Mouse (Mus musculus): ENCODE measurements at regions not wholly inside any gene's neighbourhood (a gene's known extent, or its start where the extent isn't known, plus 50 kb on each side); places are given as distances from the start of the nearest gene placed in this dataset.

DNA sequence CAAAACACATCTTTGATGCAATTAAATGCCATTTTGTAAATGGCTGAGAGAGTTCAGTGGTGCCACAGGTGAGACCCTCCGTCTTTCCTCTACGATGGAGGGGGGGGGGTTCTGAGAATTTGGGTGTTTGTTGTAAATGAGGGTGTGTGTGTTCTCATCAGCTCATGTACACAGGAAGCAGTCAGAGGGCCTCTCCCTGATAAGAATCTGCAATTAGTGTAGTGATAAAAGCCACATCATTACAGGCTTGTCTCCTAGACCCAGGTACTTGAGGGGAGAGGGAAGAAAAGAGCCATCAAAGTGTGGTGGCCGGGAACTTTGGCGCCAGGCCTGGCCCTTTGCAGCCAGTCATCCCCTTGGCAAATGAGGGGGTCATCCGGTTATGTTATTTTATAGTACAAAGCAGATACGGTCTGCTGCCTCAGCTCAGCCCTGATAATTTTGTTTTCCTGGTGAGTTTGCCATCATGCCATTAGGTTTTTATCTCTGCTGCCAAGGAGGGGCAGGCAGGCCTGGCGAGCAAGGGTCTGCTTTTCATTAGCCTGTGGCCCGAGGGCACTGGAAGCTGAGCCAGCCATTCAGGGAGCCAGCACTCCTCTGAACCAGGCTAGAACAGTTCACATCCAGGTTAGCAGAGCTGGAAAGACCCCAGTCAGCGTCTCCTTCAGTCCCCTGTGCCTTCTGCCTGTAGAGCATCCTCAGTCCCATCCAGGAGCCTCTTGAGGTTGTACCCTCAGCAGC lies 59.7 kb downstream of the H2al1j start:
- no peak overlapping the region for H3K9ac ChIP-seq (ENCODE audit: low read depth, poor library complexity, severe bottlenecking)
- no peak overlapping the region for H3K4me3 ChIP-seq (ENCODE audit: low read depth, low read length)
- H3K27me3 ChIP-seq (ENCODE audit: control insufficient read depth, insufficient read depth, low read length, poor library complexity, severe bottlenecking): no peaks in the 10 kb centered on the region
- H3K27ac ChIP-seq (ENCODE audit: insufficient read depth, low read length): no peak overlapping the region
- TF ChIP-seq EP300 (IDR thresholded peaks at IDR 0.05; ENCODE audit: insufficient read depth, low read depth, low read length) (no peak), CTCF (IDR thresholded peaks at IDR 0.05; ENCODE audit: low read depth, low read length) (no peak)
- H3K36me3 ChIP-seq (ENCODE audit: control insufficient read depth, insufficient read depth, low read length, poor library complexity, severe bottlenecking): no peaks in the 10 kb centered on the region
- no peaks in the 10 kb centered on the region for H3K9me3 ChIP-seq (replicated peaks; ENCODE audit: control insufficient read depth, insufficient read depth, low read length, poor library complexity, severe bottlenecking)
- H3K4me1 ChIP-seq (ENCODE audit: control insufficient read depth, insufficient read depth, low read length): no peaks in the 10 kb centered on the region

DNA sequence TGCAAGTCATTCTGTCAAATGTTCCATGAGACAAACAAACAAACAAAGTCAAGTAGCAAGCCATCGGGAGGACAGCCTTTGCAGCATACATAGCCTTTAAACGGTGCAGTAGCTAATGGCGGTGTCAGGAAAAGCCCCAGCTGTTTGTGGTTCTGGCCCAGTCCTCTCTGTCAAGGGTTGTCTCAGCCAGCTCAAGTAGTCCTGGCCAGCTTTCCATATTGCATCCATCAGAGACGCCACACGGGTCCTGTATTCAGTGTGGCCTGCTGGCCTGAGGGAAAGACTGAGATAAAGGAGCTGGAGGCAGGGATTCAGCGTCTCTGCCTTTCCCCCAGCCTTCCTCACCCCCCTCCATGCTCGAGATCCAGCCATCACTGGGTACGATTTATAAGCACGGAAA lies 61.2 kb downstream of the H2al1j start:
- Histone ChIP-seq H3K4me1 (ENCODE audit: control insufficient read depth, insufficient read depth, low read length) (no peaks in the 10 kb centered on the region), H3K4me3 (ENCODE audit: low read depth, low read length) (no peak overlapping the region), H3K36me3 (ENCODE audit: control insufficient read depth, insufficient read depth, low read length, poor library complexity, severe bottlenecking) (no peaks in the 10 kb centered on the region), H3K27ac (ENCODE audit: insufficient read depth, low read length) (no peak overlapping the region), H3K9me3 (replicated peaks; ENCODE audit: control insufficient read depth, insufficient read depth, low read length, poor library complexity, severe bottlenecking) (no peaks in the 10 kb centered on the region), H3K27me3 (ENCODE audit: control insufficient read depth, insufficient read depth, low read length, poor library complexity, severe bottlenecking) (no peaks in the 10 kb centered on the region), H3K9ac (ENCODE audit: low read depth, poor library complexity, severe bottlenecking) (no peak overlapping the region)
- TF ChIP-seq CTCF (IDR thresholded peaks at IDR 0.05; ENCODE audit: low read depth, low read length): no peak
- TF ChIP-seq EP300 (IDR thresholded peaks at IDR 0.05; ENCODE audit: insufficient read depth, low read depth, low read length): no peak
- no peak for TF ChIP-seq POLR2A (IDR thresholded peaks at IDR 0.05; ENCODE audit: insufficient read depth, low read length)

DNA sequence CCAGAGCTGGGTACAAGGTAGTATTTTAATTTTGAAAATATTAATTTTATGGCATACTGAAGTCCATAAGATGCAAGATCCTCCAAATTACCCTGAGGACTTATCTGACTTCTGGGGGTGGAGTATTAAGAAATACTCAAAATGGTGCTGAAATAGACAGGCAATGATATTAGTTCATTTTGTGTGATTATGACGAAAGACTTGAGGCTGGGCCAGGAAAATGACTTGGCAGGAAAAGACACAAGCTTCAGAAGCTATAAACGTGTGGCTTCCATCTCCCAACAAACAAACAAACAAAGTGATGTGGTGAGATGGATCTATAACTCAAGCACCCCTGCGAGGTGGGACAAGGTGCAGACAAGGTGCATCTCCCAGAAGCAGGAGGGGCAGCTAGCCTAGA lies 72.8 kb downstream of the H2al1j start:
- no peak overlapping the region for H3K27ac ChIP-seq (ENCODE audit: insufficient read depth, low read length)
- no peaks in the 10 kb centered on the region; the same call in 1 of the 2 replicates for H3K27me3 ChIP-seq (ENCODE audit: control insufficient read depth, insufficient read depth, low read length, poor library complexity, severe bottlenecking)
- no peaks in the 10 kb centered on the region for H3K36me3 ChIP-seq (ENCODE audit: control insufficient read depth, insufficient read depth, low read length, poor library complexity, severe bottlenecking)
- no peaks in the 10 kb centered on the region for H3K4me1 ChIP-seq (ENCODE audit: control insufficient read depth, insufficient read depth, low read length)
- TF ChIP-seq POLR2A (IDR thresholded peaks at IDR 0.05; ENCODE audit: insufficient read depth, low read length) (no peak), EP300 (IDR thresholded peaks at IDR 0.05; ENCODE audit: insufficient read depth, low read depth, low read length) (no peak), CTCF (IDR thresholded peaks at IDR 0.05; ENCODE audit: low read depth, low read length) (no peak)
- H3K4me3 ChIP-seq (ENCODE audit: low read depth, low read length): no peak overlapping the region
- H3K9ac ChIP-seq (ENCODE audit: low read depth, poor library complexity, severe bottlenecking): no peak overlapping the region
- no peaks in the 10 kb centered on the region for H3K9me3 ChIP-seq (replicated peaks; ENCODE audit: control insufficient read depth, insufficient read depth, low read length, poor library complexity, severe bottlenecking)

DNA sequence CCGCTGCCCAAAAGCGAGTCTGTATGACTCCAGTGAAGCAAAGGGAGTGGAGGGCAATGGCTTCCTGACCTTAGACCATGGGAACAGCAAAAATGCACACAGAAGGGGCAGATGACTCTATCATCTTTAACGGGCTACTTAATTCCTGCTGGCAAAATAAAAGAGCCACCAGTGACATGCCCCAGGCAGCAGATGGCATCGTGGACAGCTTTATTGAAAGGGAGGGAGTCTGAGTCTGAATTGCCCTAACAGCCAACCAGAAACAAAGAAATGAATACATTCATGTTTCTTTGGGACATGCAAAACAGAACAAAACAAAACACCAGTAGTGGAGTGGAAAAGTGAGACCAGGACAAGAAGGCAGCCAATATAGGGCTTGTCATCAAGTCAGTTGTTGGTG lies 76.7 kb downstream of the H2al1j start:
- Histone ChIP-seq H3K9ac (ENCODE audit: low read depth, poor library complexity, severe bottlenecking) (no peak overlapping the region), H3K27me3 (ENCODE audit: control insufficient read depth, insufficient read depth, low read length, poor library complexity, severe bottlenecking) (no peaks in the 10 kb centered on the region; the same call in 1 of the 2 replicates), H3K9me3 (replicated peaks; ENCODE audit: control insufficient read depth, insufficient read depth, low read length, poor library complexity, severe bottlenecking) (no peaks in the 10 kb centered on the region)

DNA sequence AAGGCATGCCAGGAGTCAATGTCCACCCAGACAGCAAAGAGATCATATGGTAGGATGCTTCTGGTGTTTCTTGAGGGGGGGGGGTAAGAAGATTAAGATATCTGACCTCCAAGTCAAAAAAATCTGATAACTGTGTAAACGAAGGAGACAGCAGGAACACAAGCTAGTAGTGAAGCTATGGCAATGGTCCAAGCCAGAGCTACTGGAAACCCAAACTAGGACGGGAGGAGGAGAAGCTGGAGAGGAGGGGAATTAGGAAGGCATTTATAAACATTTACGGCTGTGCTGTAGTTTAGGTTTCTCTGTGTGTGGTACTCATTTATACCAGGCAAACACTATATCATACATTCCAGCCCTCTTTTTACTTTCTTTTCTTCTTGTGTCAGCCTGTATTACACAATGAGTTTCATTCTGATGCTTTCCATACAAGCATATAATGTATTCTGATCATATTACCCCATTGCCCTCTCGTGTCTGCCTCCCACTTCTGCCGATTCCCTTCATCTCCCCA lies 84.7 kb downstream of the H2al1j start:
- no peaks in the 10 kb centered on the region for H3K27me3 ChIP-seq (ENCODE audit: control insufficient read depth, insufficient read depth, low read length, poor library complexity, severe bottlenecking)
- no peaks in the 10 kb centered on the region for H3K9me3 ChIP-seq (replicated peaks; ENCODE audit: control insufficient read depth, insufficient read depth, low read length, poor library complexity, severe bottlenecking)
- H3K36me3 ChIP-seq (ENCODE audit: control insufficient read depth, insufficient read depth, low read length, poor library complexity, severe bottlenecking): no peaks in the 10 kb centered on the region
- TF ChIP-seq POLR2A (IDR thresholded peaks at IDR 0.05; ENCODE audit: insufficient read depth, low read length) (no peak), EP300 (IDR thresholded peaks at IDR 0.05; ENCODE audit: insufficient read depth, low read depth, low read length) (no peak), CTCF (IDR thresholded peaks at IDR 0.05; ENCODE audit: low read depth, low read length) (no peak)
- no peak overlapping the region for H3K27ac ChIP-seq (ENCODE audit: insufficient read depth, low read length)
- H3K4me3 ChIP-seq (ENCODE audit: low read depth, low read length): no peak overlapping the region
- no peaks in the 10 kb centered on the region for H3K4me1 ChIP-seq (ENCODE audit: control insufficient read depth, insufficient read depth, low read length)
- no peak overlapping the region for H3K9ac ChIP-seq (ENCODE audit: low read depth, poor library complexity, severe bottlenecking)

More for the DNA sequence above, 76.7 kb downstream of the H2al1j start:
- no peak overlapping the region for H3K27ac ChIP-seq (ENCODE audit: insufficient read depth, low read length)
- TF ChIP-seq POLR2A (IDR thresholded peaks at IDR 0.05; ENCODE audit: insufficient read depth, low read length) (no peak), EP300 (IDR thresholded peaks at IDR 0.05; ENCODE audit: insufficient read depth, low read depth, low read length) (no peak), CTCF (IDR thresholded peaks at IDR 0.05; ENCODE audit: low read depth, low read length) (no peak)
- H3K4me3 ChIP-seq (ENCODE audit: low read depth, low read length): no peak overlapping the region
- no peaks in the 10 kb centered on the region for H3K36me3 ChIP-seq (ENCODE audit: control insufficient read depth, insufficient read depth, low read length, poor library complexity, severe bottlenecking)
- no peaks in the 10 kb centered on the region for H3K4me1 ChIP-seq (ENCODE audit: control insufficient read depth, insufficient read depth, low read length)

GRCm38 (mm10) chrX:11415662-11416061 lies 88.0 kb downstream of the H2al1j start:
- H3K4me3 ChIP-seq (ENCODE audit: low read depth, low read length): no peak overlapping the region
- H3K4me1 ChIP-seq (ENCODE audit: control insufficient read depth, insufficient read depth, low read length): no peaks in the 10 kb centered on the region
- H3K9me3 ChIP-seq (replicated peaks; ENCODE audit: control insufficient read depth, insufficient read depth, low read length, poor library complexity, severe bottlenecking): no peaks in the 10 kb centered on the region
- no peak overlapping the region for H3K27ac ChIP-seq (ENCODE audit: insufficient read depth, low read length)
- no peak overlapping the region for H3K9ac ChIP-seq (ENCODE audit: low read depth, poor library complexity, severe bottlenecking)
- TF ChIP-seq CTCF (IDR thresholded peaks at IDR 0.05; ENCODE audit: low read depth, low read length) (no peak), POLR2A (IDR thresholded peaks at IDR 0.05; ENCODE audit: insufficient read depth, low read length) (no peak), EP300 (IDR thresholded peaks at IDR 0.05; ENCODE audit: insufficient read depth, low read depth, low read length) (no peak)
- no peaks in the 10 kb centered on the region for H3K27me3 ChIP-seq (ENCODE audit: control insufficient read depth, insufficient read depth, low read length, poor library complexity, severe bottlenecking)
- no peaks in the 10 kb centered on the region for H3K36me3 ChIP-seq (ENCODE audit: control insufficient read depth, insufficient read depth, low read length, poor library complexity, severe bottlenecking)
